Mouse (Mus musculus): ENCODE measurements around the gene Zfp46.

GRCm38 (mm10) chr4:136335065-136335464 lies 50.6 kb downstream of the Zfp46 start:
- no peak for TF ChIP-seq EP300 (IDR thresholded peaks at IDR 0.05; ENCODE audit: insufficient read depth, low read depth, low read length)
- no peak for TF ChIP-seq POLR2A (IDR thresholded peaks at IDR 0.05; ENCODE audit: insufficient read depth, low read length)
